Mouse (Mus musculus) right cerebral cortex, postnatal 25 days (tissue): ENCODE data around the gene Tspan31.
"Not testable (repeated sequence)": the region's sequence is repeated elsewhere in the genome, so short reads cannot be mapped to it uniquely, and the experiment has no call there.

Experiments used
- DNase-seq: peaks from one replicate; pipeline ENCODE4 v3.0.0; 2022

Tspan31 gene

GRCm38 (mm10) chr10:127063913-127064870, 5.9 kb downstream of the Tspan31 start:
- no peak for DNase-seq

GRCm38 (mm10) chr10:127063239-127063872, 6.7 kb downstream of the Tspan31 start, which contains the start of gene Cdk4:
Gene Cdk4, plus strand, starts transcription at chr10:127063534.
- peak; percentile 99 for DNase-seq

- DNase-seq = no peak
Measured at GRCm38 (mm10) chr10:127062503-127062902, 7.6 kb downstream of the Tspan31 start.

DNA sequence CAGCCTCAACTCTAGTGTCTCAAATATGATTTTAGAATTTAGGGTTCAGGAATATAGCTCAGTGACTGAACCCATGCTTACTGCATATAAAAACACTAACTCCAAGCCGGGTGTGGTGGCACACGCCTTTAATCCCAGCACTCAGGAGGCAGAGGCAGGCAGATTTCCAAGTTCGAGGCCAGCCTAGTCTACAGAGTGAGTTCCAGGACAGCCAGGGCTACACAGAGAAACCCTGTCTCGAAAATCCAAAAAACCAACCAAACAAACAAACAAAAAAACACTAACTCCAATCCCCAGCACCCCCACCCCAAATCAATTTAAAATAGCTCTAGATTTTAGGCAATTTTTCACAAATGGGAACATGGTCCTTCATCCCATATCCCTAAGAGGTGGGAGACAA, 8.0 kb downstream of the Tspan31 start:
- DNase-seq = not testable (repeated sequence)

DNA sequence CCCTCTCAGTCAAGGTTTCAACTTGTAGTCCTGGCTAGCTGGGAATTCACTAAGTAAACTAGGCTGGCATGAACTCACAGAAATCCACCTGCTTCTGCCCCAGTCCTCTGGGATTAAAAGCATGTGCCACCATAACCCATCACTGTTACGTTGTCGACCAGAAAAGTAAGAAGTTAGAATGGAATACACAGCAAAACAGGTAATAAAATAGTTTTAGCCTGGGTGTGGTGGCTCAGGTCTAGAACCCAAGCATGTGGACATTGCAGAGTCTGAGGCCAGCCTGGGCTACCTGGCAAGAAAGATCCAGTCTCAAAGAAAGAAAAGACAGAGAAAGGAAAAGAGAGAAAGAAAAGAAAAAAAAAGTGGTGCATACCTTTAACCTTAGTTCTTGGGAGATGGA, 8.6 kb downstream of the Tspan31 start:
- no peak for DNase-seq

DNA sequence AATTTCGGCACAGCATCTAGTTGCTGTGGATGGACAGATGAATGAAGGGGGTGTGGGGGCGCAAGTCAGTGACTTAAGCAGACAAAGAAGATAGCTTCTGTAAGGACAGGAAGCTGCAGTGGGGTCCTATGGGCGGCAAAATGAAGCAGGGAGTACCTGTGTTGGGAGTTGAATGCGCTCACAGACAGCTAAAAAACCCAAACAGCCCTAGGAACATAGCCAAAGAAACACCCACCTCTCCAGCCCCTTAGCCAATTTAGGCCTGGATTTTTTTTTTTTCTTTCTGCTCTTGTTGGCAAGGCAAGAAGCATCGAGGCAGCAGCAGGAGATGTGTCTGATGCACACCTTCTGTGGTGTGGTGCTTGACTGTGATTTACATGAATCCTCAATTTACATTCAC, 9.0 kb downstream of the Tspan31 start:
- no peak for DNase-seq

DNA sequence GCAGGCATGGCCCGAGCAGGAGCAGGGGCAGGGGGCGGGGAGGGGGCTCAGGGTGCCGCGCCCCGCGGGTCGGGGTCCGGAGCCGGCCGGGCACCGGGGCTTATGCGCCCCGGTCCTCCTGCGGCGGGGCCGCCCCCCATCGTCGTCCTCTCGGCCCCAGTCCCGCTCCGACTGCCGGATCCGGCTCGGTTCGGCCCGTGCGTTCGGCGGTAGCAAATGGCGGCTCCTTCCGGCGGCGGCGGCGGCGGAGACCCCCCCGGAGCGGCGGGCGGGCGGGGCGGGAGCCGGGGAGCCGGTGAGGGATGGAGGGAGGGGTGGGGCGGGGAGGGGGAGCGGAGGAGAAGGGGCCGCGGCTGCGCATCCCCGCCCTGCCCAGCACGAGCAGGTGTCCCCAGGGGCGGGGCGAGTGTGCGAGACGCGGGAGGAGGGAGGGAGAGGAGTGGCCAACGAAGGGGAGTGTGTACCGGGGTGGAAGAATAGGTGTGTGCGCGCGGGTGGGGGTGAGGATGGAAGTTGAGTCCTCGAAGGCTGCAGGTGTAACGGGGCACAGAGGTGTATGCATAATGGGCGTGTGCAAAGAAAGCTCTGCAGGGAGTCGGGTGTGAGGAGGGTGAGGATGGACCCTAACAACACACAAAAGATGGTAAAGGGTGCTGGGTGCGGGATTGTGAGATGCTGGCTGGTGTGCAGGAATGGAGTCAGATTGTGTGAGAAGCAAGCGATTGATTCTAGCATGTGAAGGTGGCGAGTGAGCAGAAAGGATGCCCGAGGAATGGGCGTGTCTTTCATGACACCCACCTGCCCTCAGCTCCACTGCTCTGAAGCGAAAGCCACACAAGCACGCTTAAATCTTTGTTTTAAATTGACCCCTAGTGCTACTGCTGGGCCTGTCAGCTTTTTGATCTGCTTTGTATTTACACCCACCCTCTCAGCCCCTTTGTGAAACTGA, 9.8 kb downstream of the Tspan31 start, which contains the start of gene March9:
Gene March9 (minus strand): TSS at position 217 of the 949 bp plus-strand sequence.
- peak; percentile 77 for DNase-seq

GRCm38 (mm10) chr10:127059174-127059967, 10.7 kb downstream of the Tspan31 start:
- DNase-seq = no peak

DNA sequence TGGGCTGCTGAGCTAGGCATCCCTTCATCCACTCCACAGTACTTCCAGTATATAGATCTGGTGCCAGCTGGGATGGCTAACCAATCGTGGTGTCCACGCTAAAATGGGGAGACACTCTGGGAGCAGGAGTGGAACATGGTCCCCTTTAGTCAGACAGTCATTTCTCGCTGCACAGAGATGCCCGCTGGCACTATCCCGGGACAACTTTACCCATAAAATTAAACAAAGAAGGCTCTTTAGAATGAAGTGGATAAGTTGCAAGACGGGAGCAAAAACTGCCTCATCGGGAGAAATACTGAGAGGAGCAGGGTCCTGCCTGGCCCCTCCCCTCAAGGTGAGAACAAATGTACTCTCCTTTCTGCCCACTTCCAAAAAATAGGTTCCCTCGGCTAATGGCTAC, 11.4 kb downstream of the Tspan31 start:
- DNase-seq = no peak

- DNase-seq = peak; percentile 72
Measured at GRCm38 (mm10) chr10:127058161-127058560, 11.9 kb downstream of the Tspan31 start.

GRCm38 (mm10) chr10:127056490-127056889, 13.6 kb downstream of the Tspan31 start:
- DNase-seq = no peak

DNA sequence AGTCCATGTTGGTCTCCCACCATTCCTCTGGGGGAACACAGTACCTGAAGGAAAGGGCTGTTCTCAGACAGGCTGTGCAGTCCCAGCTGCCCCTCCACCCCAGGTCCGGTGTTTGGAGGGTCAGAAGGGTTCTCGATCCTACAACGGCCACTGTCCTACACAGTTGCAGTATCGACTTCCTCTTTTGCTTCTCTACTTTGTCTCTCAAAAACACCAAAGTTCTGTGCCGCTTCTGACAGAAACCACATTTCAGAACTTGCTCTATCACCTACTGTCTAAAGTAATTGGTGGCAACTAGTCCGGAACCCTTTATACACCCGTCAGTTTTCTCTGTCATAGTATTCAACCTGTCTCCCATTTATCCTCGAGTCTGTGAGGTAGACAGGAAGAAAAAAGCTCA, 14.7 kb downstream of the Tspan31 start:
- DNase-seq = no peak

DNA sequence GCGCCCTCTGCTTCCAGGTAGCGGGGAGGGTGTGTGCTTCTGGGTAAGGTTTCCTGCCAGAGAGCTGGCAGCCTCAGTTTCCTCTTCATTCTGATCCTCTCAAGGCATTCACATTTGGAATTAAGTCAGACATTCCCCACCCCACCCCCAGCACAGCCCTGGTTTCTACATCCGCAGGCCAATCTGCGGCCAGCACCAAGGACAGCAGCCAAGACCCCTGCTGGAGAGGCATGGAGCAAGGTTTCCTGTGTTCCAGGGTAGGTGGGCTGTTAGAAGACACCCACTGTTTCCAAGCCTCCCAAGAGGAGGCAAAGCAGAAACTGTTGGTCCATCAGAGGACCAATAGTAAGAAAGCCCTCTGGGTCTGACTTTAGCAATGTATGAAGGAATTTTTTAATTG, 15.4 kb downstream of the Tspan31 start:
- DNase-seq = no peak

GRCm38 (mm10) chr10:127050119-127050474, 20.0 kb downstream of the Tspan31 start:
- no peak for DNase-seq

DNA sequence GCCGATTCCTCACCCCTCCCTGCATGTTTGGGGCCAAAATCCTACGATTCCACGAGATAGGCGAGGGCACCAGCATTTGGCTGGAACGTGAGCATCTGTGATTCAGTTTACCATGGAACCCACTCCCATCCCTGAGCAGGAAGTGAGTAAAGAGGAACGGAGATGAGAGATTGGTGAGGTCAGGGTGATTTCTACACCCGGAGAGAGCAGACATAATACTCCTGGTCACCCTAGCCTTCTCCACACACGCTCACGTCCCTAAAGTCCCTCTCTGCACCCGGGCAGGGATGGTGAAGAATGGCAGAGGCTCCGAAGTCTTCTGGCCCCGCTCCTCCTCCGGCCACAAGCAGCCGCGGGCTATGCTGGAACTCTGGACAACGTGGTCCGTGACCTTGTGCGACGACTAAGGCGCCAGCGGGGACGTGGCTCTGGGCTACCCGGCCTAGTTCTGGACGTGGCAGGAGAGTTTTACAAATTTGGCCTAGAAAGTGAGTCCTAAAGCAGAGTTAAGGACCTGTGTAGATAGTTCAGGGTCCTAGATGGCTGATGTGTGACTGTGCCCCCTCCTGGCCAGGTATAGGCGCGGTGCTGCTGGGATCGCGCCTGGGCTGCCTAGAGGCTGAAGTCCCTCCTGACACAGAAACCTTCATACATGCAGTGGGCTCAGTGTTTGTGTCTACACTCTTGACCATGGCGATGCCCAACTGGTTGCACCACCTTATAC, 20.5 kb downstream of the Tspan31 start:
- no peak for DNase-seq

GRCm38 (mm10) chr10:127048608-127049394, 21.3 kb downstream of the Tspan31 start:
- no peak for DNase-seq

- no peak for DNase-seq
Measured at GRCm38 (mm10) chr10:127047954-127048353, 22.1 kb downstream of the Tspan31 start, which contains the start of gene Cyp27b1. Gene Cyp27b1, plus strand, starts transcription at chr10:127048250.

GRCm38 (mm10) chr10:127043187-127043586, 26.9 kb downstream of the Tspan31 start:
- DNase-seq = no peak

DNA sequence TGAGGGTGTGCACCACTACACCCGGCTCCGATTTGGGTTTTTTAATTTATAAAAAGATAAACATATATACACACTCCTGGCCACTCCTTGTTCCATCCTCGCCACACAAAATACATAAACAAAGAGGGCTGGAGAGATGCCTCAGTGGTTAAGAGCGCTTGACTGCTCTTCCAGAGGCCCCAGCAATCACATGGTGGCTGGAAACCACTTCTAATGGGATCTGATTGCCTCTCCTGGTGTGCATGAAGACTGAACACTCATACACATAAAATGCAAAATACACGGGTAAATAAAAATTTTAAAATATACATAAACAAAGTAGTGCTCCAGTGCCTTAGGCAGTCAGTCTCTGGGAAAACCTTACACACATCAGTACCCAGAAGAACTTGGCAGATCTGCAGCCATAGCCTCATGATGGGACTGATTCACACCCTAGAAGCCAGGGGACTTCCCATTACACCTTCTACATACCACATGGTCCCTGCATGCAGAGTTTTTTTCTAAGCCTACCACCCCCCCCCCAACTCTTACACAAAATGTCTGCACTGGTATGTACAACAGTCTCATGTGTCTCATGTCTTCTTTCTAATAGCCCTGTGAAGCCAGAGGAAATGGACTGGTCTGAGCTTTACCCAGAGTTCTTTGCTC, 27.5 kb downstream of the Tspan31 start:
- no peak for DNase-seq
